Mouse (Mus musculus) liver, postnatal 0 days (tissue): ENCODE measurements around the gene Rps27l.

Experiments
- CTCF ChIP-seq: sonication (generic); IDR thresholded peaks from 2 replicates; pipeline ENCODE4 v1.5.1; 2016; ENCODE audit warnings: antibody characterized with exemption, low read depth
- EP300 ChIP-seq: IDR thresholded peaks from 2 replicates; pipeline ENCODE4 v1.6.1; 2016; ENCODE audit warnings: antibody characterized with exemption, low read depth, mild to moderate bottlenecking

DNA sequence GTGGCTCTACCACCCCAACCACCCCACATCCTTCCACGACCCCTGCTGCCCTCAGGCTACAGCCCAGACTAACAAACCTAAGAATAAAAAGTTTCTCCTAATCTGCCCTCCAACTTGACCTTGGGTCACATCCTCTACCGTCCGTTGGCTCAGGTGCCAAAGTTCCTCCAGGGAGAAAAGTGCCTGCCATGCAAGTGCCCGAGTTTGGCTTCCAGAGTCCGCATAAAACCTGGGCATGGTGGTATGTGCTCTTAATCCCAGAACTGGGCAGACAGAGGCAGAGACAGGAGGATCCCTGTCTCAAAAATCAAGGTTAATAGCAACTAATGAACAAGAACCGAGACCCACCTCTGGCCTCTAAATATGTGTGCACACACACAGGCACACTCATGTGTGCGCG, 38.8 kb upstream of the Rps27l start:
- TF ChIP-seq EP300 = no peak
- TF ChIP-seq CTCF = no peak
